Mouse (Mus musculus): ENCODE data around the gene Smyd3.

Smyd3 gene

DNA sequence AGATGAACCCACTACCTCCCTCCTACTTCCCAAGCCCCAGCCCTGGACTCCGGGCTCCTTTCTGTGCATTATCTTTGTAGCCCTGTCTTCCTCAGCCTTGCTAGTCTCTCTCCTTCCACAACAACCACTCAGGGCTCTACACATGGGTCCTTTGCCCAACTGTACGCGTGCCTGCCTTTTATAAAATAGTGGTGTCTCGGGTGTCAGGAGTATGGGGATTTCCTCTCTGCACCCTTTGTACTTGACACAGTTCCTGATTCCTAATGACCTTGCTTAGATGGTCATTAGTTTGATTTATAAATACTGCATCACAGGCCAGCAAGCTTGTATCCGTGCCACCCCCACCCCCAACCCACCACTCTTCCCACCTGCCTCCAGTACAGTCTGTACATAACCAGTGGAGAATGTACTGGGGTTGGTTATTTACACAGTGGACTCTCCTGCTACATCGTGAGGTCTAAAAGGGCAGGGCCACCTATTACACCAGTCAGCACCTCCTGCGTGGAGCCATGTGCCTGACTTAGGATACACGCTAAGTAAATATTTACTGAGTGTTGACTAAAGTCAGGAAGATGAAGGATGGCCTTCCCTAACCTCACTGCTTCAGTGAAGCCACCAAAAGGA lies 281.5 kb downstream of the Smyd3 start:
- DNase-seq (ENCODE audit: extremely low spot score, low spot score): no peak

DNA sequence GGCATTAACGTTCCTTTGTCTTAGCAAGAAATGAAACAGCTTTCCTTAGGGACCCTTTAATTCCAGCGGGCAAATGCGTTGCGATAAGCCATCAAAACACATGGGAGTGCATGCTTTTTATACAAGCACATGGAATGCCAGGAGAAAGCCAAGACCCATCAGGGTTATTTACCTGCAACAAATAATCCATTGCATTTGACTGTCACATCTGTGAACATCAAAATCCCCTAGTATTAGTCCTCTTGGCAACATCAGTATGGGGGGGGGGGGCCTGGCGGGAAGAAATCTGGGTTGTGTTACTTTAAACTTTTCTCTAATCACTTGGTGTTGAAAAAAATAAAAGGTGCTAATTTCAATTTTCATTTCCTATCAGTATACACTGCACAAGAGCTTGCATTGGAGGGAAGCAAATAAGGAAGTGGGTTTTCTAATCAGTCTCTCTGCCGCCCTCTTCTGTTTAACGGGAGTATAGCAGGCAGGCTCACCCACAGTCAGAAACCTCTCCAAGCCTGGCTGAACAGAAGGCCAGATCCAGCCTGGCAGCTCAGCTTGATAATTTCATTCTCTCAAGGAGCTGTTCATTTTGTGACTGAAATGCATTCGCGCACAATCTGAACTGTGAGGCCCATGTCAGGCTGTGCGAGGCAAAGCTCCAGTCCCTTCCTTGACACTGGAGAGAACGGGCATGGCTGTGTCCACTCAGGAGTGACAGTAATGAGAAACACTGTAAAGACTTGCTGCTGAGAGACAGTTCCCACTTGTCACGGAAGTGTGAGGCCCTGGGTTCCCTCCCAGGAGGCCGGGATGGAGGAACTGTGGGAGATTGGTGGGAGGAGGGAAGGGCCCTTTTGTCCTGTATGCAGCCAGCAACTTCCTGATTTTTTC lies 285.8 kb downstream of the Smyd3 start:
- peak; percentile 86 for DNase-seq (ENCODE audit: extremely low spot score, low spot score)

DNA sequence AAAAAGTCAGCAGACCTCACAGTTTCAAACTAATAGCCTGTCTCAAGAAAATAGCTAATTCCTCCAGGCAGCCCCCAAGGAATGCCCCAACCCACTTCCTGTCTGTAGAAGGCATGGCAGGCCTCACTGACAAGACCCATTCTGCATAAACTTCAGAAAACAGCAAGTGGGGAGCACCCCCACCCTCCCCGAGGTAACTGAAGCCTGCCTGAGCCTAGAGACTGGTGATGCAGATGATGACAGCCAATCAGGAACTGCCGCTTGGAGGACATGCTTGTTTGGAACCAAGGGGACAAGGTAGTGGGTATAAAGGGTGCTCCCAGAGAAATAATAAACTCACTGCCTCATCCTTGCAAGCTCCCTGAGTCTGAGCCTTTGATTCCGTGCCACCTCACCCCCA lies 288.3 kb downstream of the Smyd3 start:
- no peak for DNase-seq (ENCODE audit: extremely low spot score, low spot score)

DNA sequence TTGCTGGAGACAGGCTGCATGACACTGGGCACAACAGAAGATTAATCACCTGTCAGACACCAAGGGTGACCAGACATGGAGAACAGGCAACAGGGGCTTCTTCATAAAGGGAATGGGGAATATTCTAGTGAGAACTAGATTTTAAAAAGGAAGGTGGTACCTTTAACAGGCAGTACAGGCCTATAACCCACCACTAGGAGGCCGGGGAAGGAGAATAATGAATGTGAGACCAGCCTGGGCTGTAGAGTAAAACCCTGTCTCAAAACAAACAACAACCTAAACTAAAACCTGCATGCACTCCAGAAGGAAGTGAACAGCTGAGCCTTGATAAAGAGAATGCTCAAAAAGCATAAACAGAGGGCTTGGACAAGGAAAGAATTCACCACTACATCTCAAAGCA lies 297.6 kb downstream of the Smyd3 start:
- DNase-seq (ENCODE audit: extremely low spot score, low spot score): no peak

DNA sequence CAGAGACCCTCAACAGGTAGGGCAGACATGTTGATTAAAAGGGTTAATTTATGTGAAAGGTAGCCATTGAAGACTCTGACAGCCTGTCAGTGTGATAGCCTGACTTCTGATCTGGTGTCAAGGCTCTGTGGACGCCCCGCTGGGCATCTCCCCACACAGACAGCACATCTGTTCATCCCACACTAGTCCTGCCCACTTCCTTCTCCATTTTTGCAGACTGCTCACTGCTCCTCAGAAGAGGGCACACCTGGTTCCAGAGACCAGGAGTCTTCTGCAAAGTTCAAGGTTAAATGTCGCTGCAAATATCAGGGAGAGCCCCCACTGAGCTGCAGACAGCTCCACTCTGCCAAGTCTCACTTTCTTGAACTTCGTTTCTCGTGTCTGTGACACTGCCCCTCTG lies 299.8 kb downstream of the Smyd3 start:
- DNase-seq (ENCODE audit: extremely low spot score, low spot score): no peak

DNA sequence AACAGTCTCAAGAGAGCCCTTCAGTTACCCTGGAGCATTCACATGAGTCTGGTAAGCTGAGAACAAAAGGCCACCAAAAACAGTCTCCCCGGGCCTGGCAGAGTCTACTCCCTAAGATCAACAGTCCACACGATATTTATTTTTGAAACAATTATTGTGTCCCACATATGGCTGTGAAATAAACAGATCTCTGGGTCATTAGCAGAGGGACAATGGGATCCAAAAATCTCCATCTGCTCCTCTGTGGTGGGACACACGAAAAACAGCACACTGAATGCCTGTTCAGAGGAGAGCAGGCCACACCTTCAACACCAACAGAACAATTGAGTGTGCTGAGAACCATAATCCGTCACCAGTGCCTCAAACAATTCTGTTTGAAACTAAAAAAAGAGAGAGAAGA lies 300.8 kb downstream of the Smyd3 start:
- DNase-seq (ENCODE audit: extremely low spot score, low spot score): no peak

DNA sequence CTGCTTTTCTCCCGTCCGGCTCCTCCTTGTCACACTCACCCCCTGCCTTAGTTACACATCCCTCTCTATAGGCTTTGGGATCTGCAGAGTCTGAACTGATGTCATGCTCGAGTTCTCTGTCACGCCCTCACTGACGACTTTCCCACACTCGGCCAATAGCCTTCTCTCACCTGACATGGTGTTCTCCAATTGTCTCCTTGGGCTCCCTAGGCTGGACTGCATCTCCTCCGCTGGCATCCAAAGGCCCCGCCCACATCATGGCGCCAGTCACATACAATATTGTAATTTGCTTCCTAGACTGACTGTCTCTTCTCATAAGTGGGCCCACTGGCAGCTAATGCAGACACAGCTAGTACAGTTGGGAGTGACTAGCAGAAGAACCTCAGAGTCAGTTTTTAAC lies 304.5 kb downstream of the Smyd3 start:
- DNase-seq (ENCODE audit: extremely low spot score, low spot score): no peak

DNA sequence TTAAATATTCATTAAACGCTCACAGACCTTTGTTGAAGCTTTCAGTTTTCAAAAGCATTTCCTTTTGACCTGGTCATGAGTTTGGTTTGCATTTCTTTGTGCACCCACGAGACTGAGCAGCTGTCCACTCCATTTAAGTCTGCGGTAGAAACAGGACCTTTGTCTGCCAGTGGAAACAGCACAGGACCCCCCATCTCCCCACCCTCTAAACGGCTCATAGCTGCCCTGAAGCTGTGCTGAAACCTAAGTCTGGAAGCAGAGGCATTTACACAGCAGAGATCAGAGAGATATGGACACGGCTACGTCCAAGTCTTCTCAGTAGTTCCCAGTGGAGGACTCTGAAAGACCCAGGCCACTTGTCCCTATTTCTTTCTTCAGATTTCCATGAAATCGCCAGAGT lies 305.5 kb downstream of the Smyd3 start:
- no peak for DNase-seq (ENCODE audit: extremely low spot score, low spot score)

DNA sequence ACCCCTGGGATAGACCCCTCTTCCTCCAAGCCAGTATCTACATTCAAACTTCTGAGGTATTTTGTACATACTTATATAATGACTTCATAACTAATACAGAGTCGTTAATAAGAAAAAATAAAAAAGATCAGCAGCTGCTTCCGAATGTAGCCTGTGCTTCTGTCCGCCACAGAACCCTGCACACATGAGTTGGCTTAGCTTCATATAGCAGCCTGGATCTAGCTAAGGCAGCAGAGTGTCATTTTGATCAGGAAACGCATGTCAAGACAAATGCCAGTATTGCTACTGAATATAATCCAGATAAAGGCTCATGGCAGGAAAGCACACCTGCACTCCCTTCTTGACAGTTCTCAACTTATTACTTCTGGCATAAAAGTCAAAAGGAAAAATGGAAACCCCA lies 306.5 kb downstream of the Smyd3 start:
- DNase-seq (ENCODE audit: extremely low spot score, low spot score): no peak

DNA sequence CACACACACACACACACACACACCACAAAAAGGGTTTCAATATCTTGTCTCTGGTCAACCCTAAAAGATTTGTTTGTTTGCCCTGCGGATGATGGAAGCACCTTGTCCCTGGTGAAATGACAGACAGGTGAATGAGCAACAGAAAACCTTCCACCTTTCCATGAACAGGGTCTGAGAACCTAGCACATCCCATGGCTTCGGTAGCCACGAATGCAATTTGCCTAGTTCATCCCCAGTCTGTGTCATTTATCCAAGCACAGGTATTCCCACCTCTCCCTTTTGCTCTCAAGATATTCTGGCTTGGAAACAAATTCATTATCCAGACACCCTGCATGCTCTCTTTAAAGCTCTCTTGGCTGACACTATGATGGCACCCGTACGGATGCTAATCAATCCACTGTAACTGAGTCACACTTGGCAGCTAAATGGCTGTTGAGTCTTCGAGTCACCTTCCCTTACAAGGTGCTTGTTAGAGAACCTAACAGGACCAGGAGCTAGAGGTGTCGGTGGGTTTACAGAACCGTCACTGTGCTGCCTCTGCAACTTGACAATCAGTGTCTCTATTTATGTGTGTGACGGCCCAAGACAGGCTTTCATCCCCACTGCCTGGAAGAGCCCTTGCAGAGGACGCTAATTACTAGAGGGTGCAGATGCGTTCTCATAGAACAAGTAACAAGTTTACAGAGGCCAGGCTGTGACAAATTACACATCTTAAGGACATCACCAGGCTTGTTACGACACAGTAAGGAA lies 309.8 kb downstream of the Smyd3 start:
- no peak for DNase-seq (ENCODE audit: extremely low spot score, low spot score)

DNA sequence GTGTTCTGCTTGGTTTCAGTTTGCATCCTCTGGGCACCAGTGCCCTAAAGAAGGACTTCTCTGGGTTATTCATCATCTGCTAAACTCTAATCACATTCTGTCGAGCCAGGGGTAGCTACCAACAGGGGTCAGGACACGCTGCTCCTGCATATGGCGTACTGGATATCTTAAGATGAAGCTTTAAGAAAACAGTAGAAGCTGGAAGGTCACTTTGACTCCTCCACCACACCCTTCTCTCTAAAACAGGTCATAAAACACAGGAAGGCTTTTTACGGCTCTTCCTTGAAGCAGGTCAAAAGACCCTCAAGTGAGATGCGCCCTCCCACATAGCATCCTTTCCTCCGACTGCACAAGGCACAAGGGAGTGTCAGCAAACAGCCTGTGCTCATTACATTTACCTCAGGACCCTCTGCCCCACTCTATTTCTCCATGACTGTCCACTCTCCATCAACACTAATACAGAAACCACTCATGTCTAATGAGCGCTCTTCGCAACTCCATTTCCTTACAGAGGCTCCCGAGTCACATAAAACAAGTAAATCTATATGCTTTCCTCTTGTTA lies 310.6 kb downstream of the Smyd3 start:
- DNase-seq (ENCODE audit: extremely low spot score, low spot score): no peak

DNA sequence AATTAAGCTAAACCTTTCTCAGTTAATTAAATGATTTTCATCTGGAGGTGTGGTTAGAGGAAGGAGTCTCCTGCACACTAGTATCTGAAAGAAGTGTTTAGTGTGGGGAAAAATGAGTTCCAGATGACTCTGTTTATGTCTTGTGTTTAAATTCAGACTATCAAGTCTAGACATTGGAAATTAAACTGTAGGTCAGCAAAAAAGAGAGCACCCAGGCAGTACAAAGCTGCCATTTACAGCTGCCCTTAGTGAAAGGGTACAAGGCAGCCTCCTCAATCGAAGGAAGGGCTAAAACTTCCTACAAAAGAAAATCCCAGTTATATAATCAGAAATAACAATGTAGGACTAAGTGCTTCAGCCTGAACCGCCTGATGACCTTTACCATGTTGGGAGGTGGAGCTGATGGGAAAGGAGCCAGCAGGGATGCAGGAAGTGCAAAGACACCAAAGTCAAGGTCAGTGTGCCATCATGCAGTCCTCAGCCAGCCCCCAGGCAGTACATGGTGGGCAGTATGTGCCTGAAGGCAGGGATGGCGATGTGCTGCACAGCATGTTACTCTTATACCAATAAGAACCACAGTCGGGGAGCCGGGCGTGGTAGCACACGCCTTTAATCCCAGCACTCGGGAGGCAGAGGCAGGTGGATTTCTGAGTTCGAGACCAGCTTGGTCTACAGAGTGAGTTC lies 319.2 kb downstream of the Smyd3 start:
- DNase-seq (ENCODE audit: extremely low spot score, low spot score): no peak

DNA sequence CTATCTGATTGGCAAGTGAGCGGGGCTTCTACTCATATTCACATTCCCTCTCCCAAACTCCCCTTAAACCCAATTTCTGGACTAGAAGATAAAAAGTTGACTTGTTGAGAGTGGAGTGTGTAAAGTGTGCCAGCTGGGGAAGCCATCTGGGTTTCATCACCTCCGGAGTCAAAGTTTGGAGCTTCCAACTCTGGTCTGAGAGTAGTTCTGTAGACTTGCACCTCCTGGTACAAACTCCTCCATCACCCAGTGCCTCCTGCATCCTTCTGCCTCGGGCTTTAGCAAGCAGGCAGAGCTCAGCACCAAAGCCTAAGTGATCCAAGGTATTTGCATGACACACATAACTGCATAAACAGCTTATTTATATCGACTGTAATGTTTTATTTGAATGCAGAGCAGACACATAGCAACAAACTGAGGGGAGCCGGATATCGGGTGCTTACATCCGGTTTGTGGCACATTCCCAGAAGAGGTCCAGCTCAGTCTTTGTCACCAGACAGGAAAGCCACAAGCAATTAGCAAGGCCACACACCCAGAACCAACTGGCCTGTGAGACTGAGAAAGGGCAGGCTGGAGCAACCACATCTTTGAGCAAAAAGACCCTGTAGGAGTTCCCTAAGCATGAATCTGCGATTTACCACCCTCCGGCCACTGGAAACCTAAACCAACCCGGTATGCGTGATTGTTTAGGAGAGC lies 319.9 kb downstream of the Smyd3 start:
- no peak for DNase-seq (ENCODE audit: extremely low spot score, low spot score)

DNA sequence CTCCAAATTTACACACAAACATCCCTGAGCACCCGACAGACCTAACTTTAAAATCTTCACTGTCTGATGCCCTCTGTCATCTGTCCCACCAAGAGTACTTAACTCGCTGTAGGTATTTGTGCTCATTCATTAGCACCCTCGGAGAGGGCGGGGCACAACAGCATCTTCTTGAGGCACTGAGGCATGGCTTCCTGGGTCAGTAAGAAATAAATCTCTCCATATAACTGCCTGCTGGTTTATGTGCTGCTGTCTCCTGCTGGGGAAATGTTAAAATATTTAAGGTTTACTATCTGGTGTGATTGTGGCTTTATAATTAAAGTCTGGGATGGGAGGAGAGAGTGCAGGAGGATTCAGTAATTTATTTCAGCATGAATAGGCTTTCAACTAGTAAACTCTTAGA lies 320.7 kb downstream of the Smyd3 start:
- no peak for DNase-seq (ENCODE audit: extremely low spot score, low spot score)

DNA sequence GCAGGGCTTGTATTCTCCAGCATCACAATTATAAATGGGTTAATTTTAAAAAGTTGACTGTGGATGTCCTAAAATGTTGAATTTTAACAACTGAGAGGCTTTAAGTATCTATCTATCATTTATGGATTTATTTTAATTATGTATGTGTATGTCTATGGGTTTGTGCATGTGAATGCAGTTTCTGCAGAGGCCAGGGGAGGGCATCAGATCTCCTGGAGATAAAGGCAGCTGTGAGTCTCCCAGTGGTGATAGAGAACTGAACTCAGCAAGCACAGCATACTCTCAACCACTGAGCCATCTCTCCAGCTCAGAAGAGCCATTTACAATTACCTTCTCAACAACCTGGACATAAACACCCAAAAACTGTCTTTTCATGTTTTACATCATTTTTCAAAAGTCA lies 321.4 kb downstream of the Smyd3 start:
- no peak for DNase-seq (ENCODE audit: extremely low spot score, low spot score)

DNA sequence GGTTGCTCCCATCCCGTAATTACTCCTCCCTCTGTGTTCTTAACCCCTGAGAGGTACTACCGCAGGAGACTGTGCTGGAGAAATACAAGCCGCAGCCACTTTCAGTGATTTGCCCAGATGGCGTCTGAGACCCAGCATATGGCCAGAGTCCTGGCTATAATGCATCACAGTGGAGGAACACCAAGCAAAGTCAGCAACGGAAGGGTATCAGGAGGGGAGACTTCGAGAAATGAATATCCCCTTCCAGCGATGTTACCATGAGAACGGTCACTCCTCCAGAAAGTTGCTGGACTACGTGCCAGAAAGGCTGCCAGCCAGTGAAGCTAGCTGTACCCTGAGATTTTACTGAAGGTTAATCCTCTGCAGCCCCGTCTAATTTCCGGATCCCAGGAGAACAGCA lies 325.1 kb downstream of the Smyd3 start:
- DNase-seq (ENCODE audit: extremely low spot score, low spot score): no peak

DNA sequence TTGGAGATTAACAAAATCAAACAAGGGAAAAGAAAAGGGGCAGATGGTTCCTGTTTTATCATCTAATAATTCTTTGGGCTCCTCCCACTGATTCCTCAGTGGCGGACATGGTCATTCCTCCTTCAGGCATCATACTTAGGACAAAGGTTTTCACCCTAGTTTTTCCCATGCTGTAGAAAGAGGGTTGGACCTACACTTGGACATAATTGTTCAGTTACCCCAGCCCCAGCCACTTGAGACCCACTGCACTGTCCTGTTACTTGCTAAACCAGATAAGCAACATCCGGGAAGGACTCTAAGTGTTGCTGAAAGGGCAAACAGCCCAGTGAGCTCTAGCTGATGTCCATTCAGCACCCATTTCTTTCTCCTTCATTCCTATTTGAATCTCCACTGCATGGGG lies 327.0 kb downstream of the Smyd3 start:
- no peak for DNase-seq (ENCODE audit: extremely low spot score, low spot score)

DNA sequence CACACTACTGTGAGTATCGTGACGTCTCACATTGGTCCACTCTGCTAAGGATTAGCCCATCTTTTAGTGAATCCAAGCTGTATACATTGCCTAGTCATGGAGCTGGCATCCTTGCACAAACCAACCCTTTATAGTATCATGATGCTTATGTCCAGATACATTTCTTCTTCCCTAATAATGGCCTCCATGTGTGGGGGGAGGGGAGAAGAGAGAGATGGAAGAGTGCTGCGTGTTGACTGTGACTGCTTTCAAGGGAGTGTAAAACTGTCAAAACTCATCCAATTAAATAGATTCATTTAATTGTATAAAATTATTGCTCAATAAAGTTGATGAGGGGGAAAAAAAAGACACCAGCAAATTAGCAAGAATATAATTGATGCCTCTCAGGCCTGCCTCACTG lies 330.7 kb downstream of the Smyd3 start:
- DNase-seq (ENCODE audit: extremely low spot score, low spot score): no peak

DNA sequence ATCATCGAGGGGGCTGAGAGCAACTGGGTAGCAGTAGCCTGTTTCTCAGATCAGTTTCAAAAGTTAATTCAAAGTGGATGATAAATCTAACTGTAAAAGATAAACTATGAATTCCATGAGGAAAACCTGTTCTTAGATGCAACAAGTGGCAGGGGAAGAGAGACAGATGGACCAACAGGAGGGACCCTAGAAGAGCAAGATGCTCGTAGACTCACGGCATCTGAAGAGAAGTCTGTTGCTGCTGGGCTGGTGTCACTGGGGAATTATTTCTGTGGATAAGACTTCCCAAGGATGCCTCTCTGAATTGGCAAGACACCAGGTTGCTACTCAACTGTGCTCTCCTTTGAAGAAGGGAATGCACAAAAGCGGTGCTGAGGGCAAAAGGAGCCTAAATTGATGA lies 333.2 kb downstream of the Smyd3 start:
- no peak for DNase-seq (ENCODE audit: extremely low spot score, low spot score)

DNA sequence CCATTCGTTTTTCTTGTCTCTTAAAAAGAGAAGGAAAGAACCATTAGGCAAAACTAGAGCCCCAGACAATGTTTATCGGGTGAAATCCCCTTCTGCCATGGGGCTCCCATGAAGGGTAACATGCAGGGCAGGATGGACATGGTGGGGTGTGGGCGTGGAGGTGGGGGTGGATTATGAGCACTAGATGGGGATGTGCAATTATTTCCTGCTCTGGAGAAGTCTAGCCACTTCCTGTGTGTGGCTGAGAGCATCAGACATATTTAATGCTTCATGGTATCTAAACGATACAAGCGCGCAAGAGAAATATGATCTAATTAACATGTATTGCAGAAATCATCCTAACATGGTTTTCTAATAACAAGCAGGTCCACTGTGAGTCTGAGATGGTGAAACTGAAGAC lies 334.3 kb downstream of the Smyd3 start:
- no peak for DNase-seq (ENCODE audit: extremely low spot score, low spot score)

DNA sequence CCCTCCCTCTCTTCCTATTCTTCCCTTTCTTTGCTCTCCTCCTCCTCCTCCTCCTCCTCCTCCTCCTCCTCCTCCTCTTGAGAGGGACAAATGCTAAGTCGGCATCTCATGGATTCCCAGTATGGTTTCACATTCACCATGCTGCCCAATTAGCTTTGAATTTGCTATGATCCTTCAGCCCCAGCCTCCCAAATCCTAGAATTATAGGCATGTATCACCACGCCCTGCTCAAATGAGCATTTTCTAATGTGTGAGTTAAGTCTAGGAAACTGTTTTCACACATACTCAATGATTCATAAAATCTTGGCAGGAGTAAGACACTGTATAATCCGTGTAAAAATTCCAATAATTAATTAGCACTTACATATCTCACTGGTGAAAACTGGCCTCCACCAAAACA lies 337.3 kb downstream of the Smyd3 start:
- DNase-seq (ENCODE audit: extremely low spot score, low spot score): no peak
